ENCODE assay signal across 14 mouse cellular contexts in genomic region chr2:105800694-105801093, GRCm38 (mm10).
DNase-seq lines count a peak whose midpoint lies in the region; ATAC-seq and TF ChIP-seq lines count a peak whose summit lies in the region.
"Had no signal": no experiment of that assay in that cellular context is flagged by ENCODE, and none has a peak within 500 bp of the region (broad histone marks: within the 10 kb centered on the region; RNA-seq: fewer than 3 reads in every experiment).

No protein-coding gene starts in this region.

- 37% methylated on average over 1 of the region's 1 CpGs for WGBS in hindbrain, postnatal 0 days
- WGBS in hindbrain, embryonic 14.5 days, result 42% methylated on average over 1 of the region's 1 CpGs
- 83% methylated on average over 1 of the region's 1 CpGs for WGBS in liver, postnatal 0 days (ENCODE audit: insufficient replicate concordance)

- no peak overlapping the region for H3K4me3 ChIP-seq in hindbrain, postnatal 0 days (ENCODE audit: low read length)
- no peak overlapping the region for H3K4me3 ChIP-seq in hindbrain, embryonic 14.5 days (replicated peaks; ENCODE audit: low read length)
- H3K4me3 ChIP-seq in liver, postnatal 0 days (ENCODE audit: low read depth, low read length), result no peak overlapping the region
- H3K4me3 ChIP-seq: intestine, embryonic 15.5 days had no signal

- peaks cover 4% of the 10 kb centered on the region; the same call in 1 of the 2 replicates for H3K4me1 ChIP-seq in hindbrain, postnatal 0 days (ENCODE audit: insufficient read depth, low read length)
- no peaks in the 10 kb centered on the region for H3K4me1 ChIP-seq in hindbrain, embryonic 14.5 days (replicated peaks; ENCODE audit: control insufficient read depth, insufficient read depth, low read length)
- no peaks in the 10 kb centered on the region for H3K4me1 ChIP-seq in liver, postnatal 0 days (ENCODE audit: insufficient read depth)
- H3K4me1 ChIP-seq: intestine, embryonic 15.5 days had no signal

- no peak for TF ChIP-seq EP300 in liver, postnatal 0 days (IDR thresholded peaks at IDR 0.05; ENCODE audit: low read depth)

- H3K4me2 ChIP-seq in hindbrain, postnatal 0 days (ENCODE audit: low read depth, low read length), result no peak overlapping the region
- H3K4me2 ChIP-seq in hindbrain, embryonic 14.5 days (replicated peaks), result no peak overlapping the region
- H3K4me2 ChIP-seq in liver, postnatal 0 days (ENCODE audit: low read depth, low read length), result no peak overlapping the region
- H3K4me2 ChIP-seq: intestine, embryonic 15.5 days; lung, embryonic 14.5 days had no signal

- TF ChIP-seq CTCF in hindbrain, postnatal 0 days (IDR thresholded peaks at IDR 0.05; ENCODE audit: low read depth), result no peak
- no peak for TF ChIP-seq CTCF in brain, embryonic 14.5 days (IDR thresholded peaks at IDR 0.05; ENCODE audit: borderline replicate concordance, extremely low read depth, insufficient read depth, insufficient read length)
- TF ChIP-seq CTCF in liver, postnatal 0 days (IDR thresholded peaks at IDR 0.05; ENCODE audit: low read depth), result no peak

- peak; percentile 66 for DNase-seq in hindbrain, postnatal 0 days (ENCODE audit: low spot score)
- DNase-seq in hindbrain, embryonic 14.5 days (ENCODE audit: low spot score), result no peak
- DNase-seq in brain, embryonic 14.5 days (ENCODE audit: low read depth), result peak; percentile 70
- DNase-seq in cerebellum, adult 9-11 months, result peak; percentile 79
- DNase-seq in layer of hippocampus, adult 8-10 months (ENCODE audit: low spot score in 2 of 2), result peak; percentile 9 to 27
- DNase-seq in liver, postnatal 0 days, result no peak
- DNase-seq in heart, postnatal 4 days, result no peak
- DNase-seq in thymus, postnatal 25 days, result no peak
- DNase-seq: adrenal gland, adult 8-10 months; forebrain, postnatal 0 days; gastrocnemius, postnatal 36 days; lung, embryonic 14.5 days; right cerebral cortex, adult 18-20 months had no signal

- no peaks in the 10 kb centered on the region for H3K9me3 ChIP-seq in hindbrain, postnatal 0 days (ENCODE audit: low read length)
- no peaks in the 10 kb centered on the region for H3K9me3 ChIP-seq in hindbrain, embryonic 14.5 days (ENCODE audit: control insufficient read depth, low read length)
- no peaks in the 10 kb centered on the region for H3K9me3 ChIP-seq in liver, postnatal 0 days (ENCODE audit: low read length)
- H3K9me3 ChIP-seq: intestine, embryonic 15.5 days had no signal

- ATAC-seq in hindbrain, postnatal 0 days, result 0 out of 2 replicates have a peak, but pooled peaks have one; percentile 46
- ATAC-seq in hindbrain, embryonic 14.5 days (ENCODE audit: low FRiP score), result no peak
- no peak for ATAC-seq in liver, postnatal 0 days
- ATAC-seq: forebrain, postnatal 0 days; intestine, embryonic 15.5 days had no signal

- no peaks in the 10 kb centered on the region for H3K36me3 ChIP-seq in hindbrain, postnatal 0 days (ENCODE audit: insufficient read depth, low read length)
- H3K36me3 ChIP-seq in hindbrain, embryonic 14.5 days (replicated peaks; ENCODE audit: control insufficient read depth, insufficient read depth), result no peaks in the 10 kb centered on the region
- no peaks in the 10 kb centered on the region for H3K36me3 ChIP-seq in liver, postnatal 0 days (replicated peaks; ENCODE audit: insufficient read depth, low read length)
- H3K36me3 ChIP-seq: intestine, embryonic 15.5 days had no signal

- peak overlapping the region; percentile 5; the same call in 1 of the 2 replicates for H3K27ac ChIP-seq in hindbrain, postnatal 0 days
- H3K27ac ChIP-seq in hindbrain, embryonic 14.5 days, result no peak overlapping the region
- H3K27ac ChIP-seq in liver, postnatal 0 days (ENCODE audit: low read depth), result no peak overlapping the region
- H3K27ac ChIP-seq: intestine, embryonic 15.5 days had no signal

- H3K27me3 ChIP-seq in hindbrain, postnatal 0 days (ENCODE audit: insufficient read depth, low read length), result no peaks in the 10 kb centered on the region
- H3K27me3 ChIP-seq in hindbrain, embryonic 14.5 days (ENCODE audit: control insufficient read depth, insufficient read depth, low read length), result no peaks in the 10 kb centered on the region
- no peaks in the 10 kb centered on the region for H3K27me3 ChIP-seq in liver, postnatal 0 days (ENCODE audit: insufficient read depth, low read length)
- H3K27me3 ChIP-seq: intestine, embryonic 15.5 days had no signal

- no peak for TF ChIP-seq POLR2A in brain, embryonic 14.5 days (IDR thresholded peaks at IDR 0.05; ENCODE audit: borderline replicate concordance, extremely low read depth, insufficient read depth, insufficient read length, poor library complexity, severe bottlenecking)

- H3K9ac ChIP-seq in hindbrain, postnatal 0 days (replicated peaks; ENCODE audit: low read length), result no peak overlapping the region
- no peak overlapping the region for H3K9ac ChIP-seq in hindbrain, embryonic 14.5 days
- H3K9ac ChIP-seq in liver, postnatal 0 days (replicated peaks), result no peak overlapping the region
- H3K9ac ChIP-seq: forebrain, postnatal 0 days; intestine, embryonic 15.5 days; lung, embryonic 14.5 days had no signal

Comparison
In these comparisons a context has a peak if more than half of its experiments do, and no peak if none do; other contexts are left out.
1. DNase-seq: peak in hindbrain, postnatal 0 days (single experiment), brain, embryonic 14.5 days (single experiment), cerebellum, adult 9-11 months (single experiment) and layer of hippocampus, adult 8-10 months (2 of 2); none in hindbrain, embryonic 14.5 days (single experiment), liver, postnatal 0 days (single experiment), heart, postnatal 4 days (single experiment) and thymus, postnatal 25 days (single experiment).